Mouse (Mus musculus) urinary bladder, postnatal 4 days (tissue): ENCODE measurements around the gene Tcfl5.

Experiments
- DNase-seq, 2 experiments: peaks; one replicate each; pipeline ENCODE4 v3.0.0; 2021 to 2022; ENCODE audit warnings: low spot score in 2 of 2

Gene Tcfl5

DNA sequence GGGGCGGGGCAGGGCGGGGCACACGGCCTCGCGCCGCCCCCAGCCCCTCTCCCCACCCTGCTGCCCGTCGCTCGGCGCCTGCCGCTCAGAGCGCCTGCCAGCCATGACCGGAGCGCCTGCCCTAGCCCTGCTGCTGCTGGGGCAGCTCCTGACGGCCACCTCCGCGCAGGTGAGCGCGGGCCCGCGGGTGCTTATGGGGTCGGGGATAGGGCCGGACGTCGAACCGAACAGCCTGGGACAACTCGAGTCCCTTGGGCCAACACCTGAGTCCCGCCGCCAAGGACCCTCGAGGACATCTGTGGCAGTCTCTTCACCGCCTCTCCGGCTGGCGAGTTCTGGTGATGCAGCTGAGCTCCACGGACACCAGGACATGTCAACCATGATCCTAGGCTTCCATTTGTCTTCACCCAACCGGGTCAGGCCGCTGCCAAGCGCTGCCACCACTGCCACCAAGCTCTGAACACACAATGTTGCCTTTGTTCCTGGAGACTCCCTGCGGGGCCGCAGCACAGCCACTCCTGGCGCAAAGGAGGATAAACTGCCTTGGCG lies 44.3 kb downstream of the Tcfl5 start:
- no peak for DNase-seq

DNA sequence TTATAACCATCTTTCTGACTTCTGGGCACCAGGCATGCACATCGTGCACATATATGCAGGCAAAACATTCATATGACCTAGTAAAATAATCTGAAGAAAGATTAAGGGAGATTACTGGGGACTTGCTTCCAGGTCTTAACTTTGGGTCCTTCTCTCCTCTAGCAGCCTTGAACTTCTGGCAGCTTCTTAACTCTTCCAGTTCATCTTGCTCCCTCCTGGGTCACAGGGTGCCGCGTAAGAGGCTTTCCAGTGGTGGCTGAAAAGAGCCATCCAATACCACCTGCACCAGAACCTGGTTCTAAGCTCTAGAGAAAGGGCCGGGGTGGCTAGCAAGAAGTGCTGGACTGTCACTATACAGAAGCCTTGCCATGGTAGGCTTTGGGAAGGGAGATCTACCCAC lies 45.0 kb downstream of the Tcfl5 start, which contains the start of gene Col9a3:
Col9a3 (plus strand) TSS at position 301 of the 400 bp plus-strand sequence.
- DNase-seq, result no peak

DNA sequence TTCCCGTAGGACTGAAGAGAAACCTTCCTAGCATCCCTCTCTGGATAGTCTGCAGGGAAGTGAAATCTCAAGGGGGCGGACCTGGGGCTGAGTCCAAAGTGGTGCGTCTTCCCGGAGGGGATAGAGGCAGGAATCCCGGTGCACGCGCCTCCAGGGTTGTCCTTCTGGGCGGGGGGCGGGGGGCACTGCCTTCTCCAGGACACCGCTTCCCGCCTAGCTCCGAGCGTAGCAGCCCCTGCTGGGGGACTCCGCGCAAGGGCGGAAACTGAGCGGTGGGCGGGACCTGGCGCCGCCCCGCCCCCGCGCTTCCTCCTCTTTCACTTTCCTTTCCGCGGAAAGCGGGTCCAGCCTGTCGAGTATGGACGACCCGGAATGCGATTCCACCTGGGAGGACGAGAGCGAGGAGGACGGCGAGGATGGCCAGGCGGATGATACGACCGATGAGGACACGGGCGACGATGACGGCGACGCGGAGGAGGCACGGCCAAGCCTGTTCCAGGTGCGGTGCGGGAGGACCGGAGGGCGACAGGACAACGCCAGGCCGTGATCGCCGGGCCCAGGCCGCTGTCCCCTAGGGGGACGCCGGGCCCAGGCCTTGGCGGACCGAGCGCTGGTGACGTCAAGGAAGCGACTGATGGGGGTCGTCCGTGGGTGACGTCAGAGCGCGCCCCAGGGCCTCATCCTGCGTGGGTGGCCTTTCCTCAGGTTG lies 53.2 kb downstream of the Tcfl5 start, which contains the start of gene Ogfr:
Ogfr (plus strand) TSS at position 123 of the 709 bp plus-strand sequence.
- DNase-seq, result peak; percentile 78 to 81

DNA sequence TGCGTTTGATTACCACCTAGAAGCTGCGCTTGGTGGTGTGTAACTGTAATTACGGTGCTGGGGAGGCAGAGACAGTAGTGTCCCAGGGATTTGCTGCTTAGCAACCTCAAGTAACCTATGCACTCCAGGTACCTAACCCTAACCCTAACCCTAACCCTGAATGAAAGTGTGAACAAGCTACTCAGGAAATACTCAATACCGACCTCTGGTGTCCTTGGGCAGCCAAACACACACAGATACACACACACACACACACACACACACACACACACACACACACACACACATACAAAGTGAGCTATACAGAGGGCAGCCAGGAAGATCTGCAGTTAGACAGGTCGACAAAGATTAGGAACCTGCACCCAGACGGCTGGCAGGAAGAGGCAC lies 53.8 kb downstream of the Tcfl5 start:
- no peak for DNase-seq

DNA sequence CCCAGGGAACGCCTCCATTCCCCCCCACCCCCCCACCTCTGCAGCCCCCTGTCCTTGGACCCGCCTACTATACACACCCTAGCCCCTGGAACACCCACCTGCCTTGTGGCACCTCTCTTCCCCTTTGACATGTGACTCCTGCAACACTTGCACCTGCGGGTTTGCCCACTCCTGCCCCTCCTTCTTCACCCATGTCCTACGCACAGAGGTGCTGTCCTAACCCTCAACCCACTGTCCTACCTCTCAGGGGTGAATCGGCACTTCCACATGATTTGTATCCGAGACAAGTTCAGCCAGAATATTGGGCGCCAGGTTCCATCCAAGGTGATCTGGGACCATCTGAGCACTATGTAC lies 59.4 kb downstream of the Tcfl5 start:
- no peak for DNase-seq

DNA sequence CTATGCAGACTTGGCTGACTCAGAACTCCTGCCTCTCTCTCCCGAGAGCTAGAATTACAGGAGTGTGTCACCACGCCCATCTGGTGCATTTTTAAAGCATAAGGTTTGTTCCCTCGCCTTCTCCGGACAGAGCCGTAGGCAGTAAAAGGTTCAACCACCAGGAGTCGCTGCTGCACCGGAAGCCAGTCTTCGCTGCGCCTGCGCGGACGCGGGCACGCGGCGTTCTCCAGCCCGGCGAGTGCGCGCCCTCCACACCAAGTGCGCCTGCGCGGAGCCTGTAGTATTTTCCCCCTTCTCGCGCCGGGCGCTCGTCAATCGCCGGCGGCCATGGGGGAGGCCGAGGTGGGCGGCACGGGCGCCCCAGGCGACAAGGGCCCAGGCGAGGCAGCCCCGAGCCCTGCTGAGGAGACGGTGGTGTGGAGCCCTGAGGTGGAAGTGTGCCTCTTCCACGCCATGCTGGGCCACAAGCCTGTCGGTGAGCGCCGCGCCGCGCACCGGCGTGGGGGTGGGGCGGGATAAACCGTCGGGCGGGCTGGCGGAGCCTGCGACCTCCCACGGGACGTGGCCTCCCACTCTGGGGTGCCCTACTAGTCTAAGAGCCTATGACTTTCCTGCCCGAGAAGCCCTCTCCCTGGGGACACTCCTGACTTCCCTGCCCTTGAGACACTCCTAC lies 59.9 kb downstream of the Tcfl5 start:
- peak; percentile 96 to 98 for DNase-seq

DNA sequence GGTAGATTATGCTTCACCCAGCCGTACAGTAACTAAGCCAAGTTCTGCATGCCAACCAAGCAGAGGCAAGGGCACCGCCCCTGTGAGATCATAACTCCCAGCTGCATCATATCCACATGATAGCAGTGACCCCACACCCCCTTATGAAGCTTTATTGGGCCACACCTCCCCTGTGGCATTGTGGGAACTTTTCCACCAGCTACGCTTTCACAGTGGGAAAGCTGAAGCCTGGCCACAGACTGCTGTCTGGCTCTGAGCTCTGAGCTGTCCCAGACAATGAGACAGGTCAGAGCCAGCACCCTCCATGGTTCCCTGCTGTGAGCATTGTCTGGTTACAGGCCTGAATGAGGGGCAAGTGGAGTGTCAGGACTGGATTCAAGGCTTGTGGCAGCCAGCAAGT lies 61.5 kb downstream of the Tcfl5 start, which contains the start of gene Mrgbp:
Mrgbp (plus strand) TSS at position 303 of the 400 bp plus-strand sequence.
- no peak for DNase-seq

DNA sequence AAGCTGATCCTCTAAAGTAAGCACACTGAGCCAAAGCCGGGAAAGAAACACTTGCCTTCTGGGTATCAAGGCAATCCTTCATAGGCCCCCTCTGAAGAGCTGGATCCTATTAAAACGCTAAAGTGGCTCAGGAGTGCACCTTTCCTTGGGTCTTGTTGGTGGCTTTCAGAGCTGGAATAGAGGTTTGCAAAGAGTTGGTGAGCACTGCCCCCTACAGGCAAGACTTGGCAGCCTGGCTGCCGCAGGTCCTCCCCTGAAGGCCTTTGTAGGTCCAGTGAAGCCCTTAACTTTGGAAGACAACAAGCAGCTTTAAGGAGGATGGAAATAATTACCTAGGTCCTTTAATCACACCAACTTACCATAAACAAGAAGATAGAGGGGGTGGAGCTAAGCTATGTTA lies 63.8 kb downstream of the Tcfl5 start:
- DNase-seq, result no peak

DNA sequence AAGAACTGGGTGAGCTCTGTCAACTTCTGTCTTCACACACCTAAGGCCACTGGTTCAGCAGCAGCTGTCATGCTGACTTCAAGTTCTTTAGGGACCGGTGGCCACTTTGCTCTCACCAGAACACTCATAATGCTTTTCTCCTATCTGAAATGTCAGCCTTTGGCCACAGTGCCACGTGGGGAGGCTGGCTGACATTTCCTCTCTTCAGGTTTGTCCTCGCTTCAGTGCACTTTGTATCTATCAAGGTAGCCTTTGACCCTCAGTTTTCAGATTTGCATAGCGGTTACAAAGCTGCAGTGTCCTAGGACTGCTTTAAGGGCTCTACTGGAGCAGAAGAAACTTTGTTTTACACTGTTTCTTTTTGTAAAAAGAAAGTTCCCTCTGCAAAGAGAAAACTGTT lies 66.0 kb downstream of the Tcfl5 start:
- DNase-seq, result no peak
